Mouse (Mus musculus) Patski (cell line): Measurements from ENCODE around the gene Oas1c. TPM values are rescaled to one million over a fixed set of nuclear protein-coding genes. Genes with fewer than 3 reads are reported as not detected.

Source experiments
- ATAC-seq: fragments of 100-300 bp; one replicate; pipeline ENCODE4 v1.8.0; 2021
- CTCF ChIA-PET: fragments of 350-600 bp; sonication (Branson Sonifier 250); formaldehyde crosslinking; loops from one replicate; lab custom pipeline; 2022; ENCODE audit warnings: inconsistent platforms; lab: Charles Lee
- POLR2A ChIA-PET: fragments of 350-600 bp; sonication (Branson Sonifier 250); formaldehyde crosslinking; loops from one replicate; lab custom pipeline; 2022; ENCODE audit warnings: antibody characterized with exemption, inconsistent platforms; lab: Charles Lee
- DNase-seq: peaks from one replicate; pipeline ENCODE4 v3.0.0-alpha.2; 2011; ENCODE audit warnings: low read depth, low spot score
- H3K27me3 ChIP-seq: fragments of 371-371 bp; one replicate; pipeline ENCODE4 v1.5.1; 2021
- CTCF ChIP-seq: fragments of 100-300 bp; IDR thresholded peaks from one replicate; pipeline ENCODE4 v1.5.1; 2021
- in situ Hi-C: fragments of 300-500 bp; cut with MboI; formaldehyde crosslinking; loops from 3 replicates; pipeline ENCODE4 v1.11.1; 2018; ENCODE audit warnings: low pct_unique_long_range_greater_than_20kb, mixed read lengths
- polyA plus RNA-seq: library from polyadenylated mRNA; unstranded; gene quantifications from one replicate; pipeline ENCODE4 v1.2.3, GENCODE M21; 2021

Oas1c gene
- polyA plus RNA-seq, 1 experiment from 2014 or later, result 1.9 TPM

DNA sequence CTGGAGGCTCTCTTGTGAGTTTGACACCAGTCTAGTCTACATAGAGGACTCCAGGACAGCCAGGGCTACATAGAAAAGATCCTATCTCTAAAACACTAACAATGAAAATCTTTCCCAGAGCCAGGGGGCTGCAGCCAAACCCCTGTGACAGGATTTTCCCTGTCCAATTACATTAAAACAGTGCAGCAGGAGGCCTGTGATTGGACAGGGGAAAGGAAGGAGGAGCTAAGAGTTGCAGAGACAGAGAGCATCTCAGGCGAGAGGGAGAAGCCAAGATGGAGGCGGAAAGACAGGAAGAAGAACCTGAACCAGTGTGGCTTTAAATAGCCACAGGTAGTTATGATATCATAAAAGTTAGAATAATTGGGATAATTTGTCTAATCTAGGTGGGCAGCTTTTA is 29.9 kb downstream of the Oas1c start:
- no peak for TF ChIP-seq CTCF
- ChIA-PET POLR2A (no interaction called here), CTCF (no interaction called here)
- ATAC-seq (no peak), DNase-seq (no peak)
- no peaks in the 10 kb centered on the region for H3K27me3 ChIP-seq
- in situ Hi-C loops, result no loop called here

DNA sequence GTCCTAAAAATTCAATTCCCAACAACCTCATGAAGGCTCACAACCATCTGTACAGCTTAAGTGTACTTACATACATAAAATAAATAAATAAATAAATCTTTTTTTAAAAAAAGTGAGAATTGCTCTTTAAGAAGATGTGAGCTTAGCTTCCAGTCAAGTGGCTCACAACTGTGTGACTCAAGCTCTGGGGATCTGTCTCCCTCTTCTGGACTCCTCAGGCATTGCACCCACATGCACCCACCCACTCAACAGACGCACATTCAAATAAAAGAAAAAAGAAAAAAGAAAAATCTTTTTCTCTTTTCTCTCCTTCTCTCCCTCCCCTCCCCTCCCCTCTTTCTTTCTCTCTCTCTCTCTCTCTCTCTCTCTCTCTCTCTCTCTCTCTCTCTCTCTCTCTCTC is 30.7 kb downstream of the Oas1c start:
- in situ Hi-C loops, result no loop called here
- ChIA-PET POLR2A (no interaction called here), CTCF (no interaction called here)
- ATAC-seq (no peak), DNase-seq (no peak)
- TF ChIP-seq CTCF, result no peak
- H3K27me3 ChIP-seq, result no peaks in the 10 kb centered on the region

GRCm38 (mm10) chr5:120779922-120780321 is 32.4 kb downstream of the Oas1c start:
- DNase-seq (no peak), ATAC-seq (peak; percentile 36)
- no peak for TF ChIP-seq CTCF
- H3K27me3 ChIP-seq, result no peaks in the 10 kb centered on the region
- POLR2A ChIA-PET, result no interaction called here
- CTCF ChIA-PET, result no interaction called here
- in situ Hi-C loops, result loop anchor here (5.0 kb wide), 1 partner anchor 62 kb away; no protein-coding TSS in a partner anchor

GRCm38 (mm10) chr5:120778941-120779340 is 33.4 kb downstream of the Oas1c start:
- ChIA-PET CTCF (no interaction called here), POLR2A (no interaction called here)
- TF ChIP-seq CTCF, result no peak
- in situ Hi-C loops, result loop anchor here (5.0 kb wide), 1 partner anchor 63 kb away; no protein-coding TSS in a partner anchor
- DNase-seq (no peak), ATAC-seq (no peak)
- no peaks in the 10 kb centered on the region for H3K27me3 ChIP-seq

GRCm38 (mm10) chr5:120777478-120777877 is 34.8 kb downstream of the Oas1c start, which contains the start of gene Oas3:
Gene Oas3 (minus strand): TSS chr5:120777661.
- no peak for TF ChIP-seq CTCF
- POLR2A ChIA-PET, result no interaction called here
- DNase-seq, result no peak
- no peaks in the 10 kb centered on the region for H3K27me3 ChIP-seq
- ATAC-seq, result no peak
- CTCF ChIA-PET, result no interaction called here
- in situ Hi-C loops, result loop anchor here (5.0 kb wide), 1 partner anchor 65 kb away; no protein-coding TSS in a partner anchor

DNA sequence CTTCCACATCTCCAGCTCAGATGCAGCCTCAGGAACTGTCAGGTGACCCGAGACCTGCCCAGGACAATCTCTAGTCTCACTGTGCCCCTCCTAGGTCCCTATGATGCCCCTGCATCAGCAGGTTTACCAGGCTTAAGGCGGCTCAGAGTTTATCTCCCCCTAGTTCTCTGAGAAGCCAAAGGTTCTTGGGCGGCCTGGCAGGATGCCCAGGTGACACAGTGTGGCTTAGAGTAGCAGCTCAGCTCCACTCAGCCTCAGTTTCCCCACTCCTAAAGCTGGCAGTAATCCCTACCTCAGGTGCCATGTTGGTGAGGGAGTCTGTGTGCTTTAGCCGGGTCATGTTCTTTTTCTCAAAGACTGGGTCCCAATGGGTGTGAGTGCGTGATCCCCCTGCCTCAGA is 35.5 kb downstream of the Oas1c start:
- POLR2A ChIA-PET, result no interaction called here
- TF ChIP-seq CTCF, result no peak
- ATAC-seq (no peak), DNase-seq (no peak)
- no peaks in the 10 kb centered on the region for H3K27me3 ChIP-seq
- in situ Hi-C loops, result loop anchor here (5.0 kb wide), 1 partner anchor 66 kb away; no protein-coding TSS in a partner anchor
- CTCF ChIA-PET, result no interaction called here

GRCm38 (mm10) chr5:120775287-120775985 is 36.9 kb downstream of the Oas1c start:
- ChIA-PET CTCF (no interaction called here), POLR2A (interaction anchor here (0.7 kb wide), 1 partner anchor 26 kb away, joined by 4 read pairs; the partner anchor contains the start of gene Oas2)
- no peaks in the 10 kb centered on the region for H3K27me3 ChIP-seq
- DNase-seq (no peak), ATAC-seq (no peak)
- TF ChIP-seq CTCF, result no peak
- in situ Hi-C loops, result loop anchor here (5.0 kb wide), 1 partner anchor 67 kb away; no protein-coding TSS in a partner anchor

DNA sequence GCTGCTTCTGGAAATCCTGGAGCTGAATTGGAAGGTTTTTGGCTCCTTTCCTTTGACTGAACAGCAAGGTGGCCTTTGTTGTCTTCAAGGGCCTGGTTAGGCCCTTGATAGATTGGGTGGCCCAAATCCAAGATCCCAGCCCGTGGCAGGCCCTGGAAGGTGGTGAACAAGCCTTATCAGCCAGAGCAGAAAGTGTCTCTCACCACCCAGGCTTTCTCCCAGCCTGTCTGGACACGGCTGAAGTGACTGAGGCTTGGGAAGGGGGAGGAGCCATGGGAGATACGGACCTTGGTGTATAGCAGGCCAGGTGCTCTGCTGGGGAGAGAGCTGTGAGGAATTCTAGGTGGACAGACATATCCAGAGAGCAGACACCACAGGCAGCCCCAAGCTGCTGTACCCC is 42.9 kb downstream of the Oas1c start:
- in situ Hi-C loops, result no loop called here
- ATAC-seq (no peak), DNase-seq (no peak)
- no peak for TF ChIP-seq CTCF
- H3K27me3 ChIP-seq, result no peaks in the 10 kb centered on the region
- POLR2A ChIA-PET, result no interaction called here
- CTCF ChIA-PET, result no interaction called here

GRCm38 (mm10) chr5:120765010-120765409 is 47.3 kb downstream of the Oas1c start:
- H3K27me3 ChIP-seq, result peaks cover 5% of the 10 kb centered on the region
- ATAC-seq (no peak), DNase-seq (no peak)
- ChIA-PET CTCF (no interaction called here), POLR2A (no interaction called here)
- TF ChIP-seq CTCF, result no peak
- in situ Hi-C loops, result no loop called here

DNA sequence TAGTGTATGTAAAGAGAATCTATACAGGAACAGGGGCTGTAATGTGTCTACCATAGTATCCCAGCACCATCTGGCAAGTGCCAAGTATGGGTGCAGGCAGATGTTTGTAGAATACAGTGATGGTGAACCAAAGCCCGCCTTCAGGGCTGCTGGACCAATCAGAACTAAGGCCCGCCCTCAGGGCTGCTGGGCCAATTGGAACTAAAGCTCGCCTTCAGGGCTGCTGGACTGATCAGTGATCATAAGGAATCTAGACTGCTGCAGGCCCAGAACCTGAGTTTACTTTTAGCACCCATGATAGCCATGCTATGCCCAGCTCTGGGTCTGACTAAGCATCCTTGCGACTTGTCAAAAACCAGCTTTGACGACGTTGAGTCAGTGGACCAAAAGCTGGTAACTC is 50.4 kb downstream of the Oas1c start:
- no peak for TF ChIP-seq CTCF
- peaks cover 5% of the 10 kb centered on the region for H3K27me3 ChIP-seq
- no peak for DNase-seq
- POLR2A ChIA-PET, result no interaction called here
- CTCF ChIA-PET, result no interaction called here
- in situ Hi-C loops, result no loop called here
- ATAC-seq, result no peak

DNA sequence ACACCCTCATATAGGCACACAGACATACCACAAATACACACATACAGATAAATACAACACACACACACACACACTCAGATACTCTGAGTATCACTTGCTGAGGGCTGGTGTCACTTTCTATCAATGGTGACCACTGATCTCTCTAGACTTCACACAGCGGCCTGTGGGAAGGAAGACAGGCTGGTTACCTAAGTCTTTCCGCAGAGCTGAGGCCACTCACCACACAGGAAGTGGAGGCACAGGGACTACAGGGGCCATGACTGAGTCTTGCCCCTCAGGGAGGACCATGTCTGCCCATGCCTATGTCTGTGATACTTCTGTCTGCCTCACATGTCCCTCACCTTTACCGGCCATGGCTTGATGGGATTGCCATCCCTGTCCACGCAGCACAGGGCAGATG is 58.1 kb downstream of the Oas1c start:
- ATAC-seq, result no peak
- in situ Hi-C loops, result no loop called here
- no peak for DNase-seq
- H3K27me3 ChIP-seq, result no peaks in the 10 kb centered on the region
- no peak for TF ChIP-seq CTCF
- ChIA-PET POLR2A (no interaction called here), CTCF (no interaction called here)
